Mouse (Mus musculus) intestine, embryonic 16.5 days (tissue): ENCODE measurements around the gene Scn2a. TPM values are rescaled to one million over a fixed set of nuclear protein-coding genes. Genes with fewer than 3 reads are reported as not detected.

Experiments
- ATAC-seq: fragments of 200-750 bp; cut with Nextera tagmentation; 2 replicates; pipeline ENCODE4 v1.8.0; 2017; ENCODE audit warnings: moderate TSS enrichment, moderate library complexity
- H3K27ac ChIP-seq: fragments of 300-500 bp; sonication (generic); 2 replicates; pipeline ENCODE4 v1.5.1; 2014; ENCODE audit warnings: mild to moderate bottlenecking, low read length
- H3K27me3 ChIP-seq: fragments of 300-500 bp; sonication (generic); replicated peaks from 2 replicates; pipeline ENCODE4 v1.6.1; 2014; ENCODE audit warnings: low read length, control low read depth, mixed read lengths; ENCODE audit not compliant: control insufficient read depth, insufficient read depth
- H3K36me3 ChIP-seq: fragments of 300-500 bp; sonication (generic); 2 replicates; pipeline ENCODE4 v1.6.1; 2014; ENCODE audit warnings: low read length, control low read depth; ENCODE audit not compliant: control insufficient read depth, insufficient read depth
- H3K4me1 ChIP-seq: fragments of 300-500 bp; sonication (generic); 2 replicates; pipeline ENCODE4 v1.6.1; 2014; ENCODE audit warnings: low read length, control low read depth, mixed read lengths; ENCODE audit not compliant: control insufficient read depth, insufficient read depth
- H3K4me2 ChIP-seq: fragments of 300-500 bp; sonication (generic); 2 replicates; pipeline ENCODE4 v1.6.1; 2014; ENCODE audit warnings: low read depth, low read length, control low read depth
- H3K4me3 ChIP-seq: fragments of 300-500 bp; sonication (generic); 2 replicates; pipeline ENCODE4 v1.5.1; 2014; ENCODE audit warnings: mild to moderate bottlenecking, low read length
- H3K9ac ChIP-seq: fragments of 300-500 bp; sonication (generic); 2 replicates; pipeline ENCODE4 v1.6.1; 2014; ENCODE audit warnings: low read depth, low read length
- H3K9me3 ChIP-seq: fragments of 300-500 bp; sonication (generic); 2 replicates; pipeline ENCODE4 v1.6.1; 2016; ENCODE audit warnings: low read length, control low read depth; ENCODE audit not compliant: control insufficient read depth
- WGBS: fragments of 180-500 bp; shearing (Covaris S2); extraction: QIAGEN DNeasy Blood & Tissue Kit; methylation state at CpG from one replicate; pipeline ENCODE4 v1.1.7; 2014; 5-methylcytosine and 5-hydroxymethylcytosine counted together
- polyA plus RNA-seq: library from polyadenylated mRNA; unstranded; fragments of >200 nt; fragmentation: Nextera tagmentation; extraction: Ambion mirVana; gene quantifications from 2 replicates; pipeline ENCODE4 v1.2.1, GENCODE M21; 2015

The Scn2a gene
- polyA plus RNA-seq, 1 experiment from 2014 or later = 1.6 TPM

DNA sequence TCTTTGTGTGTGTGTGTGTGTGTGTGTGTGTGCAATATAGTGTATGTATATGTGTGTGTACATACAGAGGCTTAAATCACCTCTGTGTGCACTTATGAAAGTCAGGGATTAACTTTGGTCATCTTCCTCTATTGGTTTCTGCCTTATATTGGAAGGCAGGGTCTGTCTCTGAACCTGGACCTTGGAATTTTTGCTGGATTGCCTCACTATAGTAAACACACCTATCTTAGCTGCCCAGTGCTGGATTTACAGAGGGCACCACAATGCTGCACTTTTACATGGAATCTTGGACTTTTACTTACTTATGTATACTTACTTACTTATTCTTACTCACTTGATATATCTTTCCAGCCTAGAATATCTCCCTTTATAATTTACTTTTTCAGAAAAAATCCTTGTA, 43.3 kb downstream of the Scn2a start:
- Histone ChIP-seq H3K9me3 (no peaks in the 10 kb centered on the region), H3K27me3 (no peaks in the 10 kb centered on the region), H3K27ac (no peak overlapping the region), H3K9ac (no peak overlapping the region), H3K4me3 (no peak overlapping the region), H3K4me1 (no peaks in the 10 kb centered on the region), H3K4me2 (no peak overlapping the region), H3K36me3 (no peaks in the 10 kb centered on the region)
- peak; percentile 71 for ATAC-seq

DNA sequence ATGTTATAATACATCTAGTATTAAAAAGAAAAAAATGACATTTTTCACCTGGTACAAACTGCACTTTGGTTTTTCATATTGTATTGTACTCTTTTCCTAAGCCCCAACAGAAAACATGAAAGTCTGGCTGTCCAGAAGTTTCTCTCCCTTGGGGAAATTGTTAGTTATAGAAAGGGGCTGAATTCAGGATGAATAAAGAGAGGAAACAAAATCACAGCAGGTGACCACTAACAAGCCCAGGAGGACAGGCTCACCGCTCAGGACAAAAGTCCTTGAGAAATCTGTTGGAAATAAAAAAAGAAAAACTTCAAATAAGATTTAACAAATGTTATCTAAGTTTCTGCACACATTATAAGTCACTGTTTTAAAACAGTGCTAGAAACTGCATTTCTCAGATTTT, 43.9 kb downstream of the Scn2a start:
- Histone ChIP-seq H3K27ac (no peak overlapping the region), H3K4me2 (no peak overlapping the region), H3K4me3 (no peak overlapping the region), H3K4me1 (no peaks in the 10 kb centered on the region), H3K36me3 (no peaks in the 10 kb centered on the region), H3K9me3 (no peaks in the 10 kb centered on the region), H3K9ac (no peak overlapping the region), H3K27me3 (no peaks in the 10 kb centered on the region)
- 86% methylated on average over 1 of the region's 1 CpGs for WGBS
- no peak for ATAC-seq

DNA sequence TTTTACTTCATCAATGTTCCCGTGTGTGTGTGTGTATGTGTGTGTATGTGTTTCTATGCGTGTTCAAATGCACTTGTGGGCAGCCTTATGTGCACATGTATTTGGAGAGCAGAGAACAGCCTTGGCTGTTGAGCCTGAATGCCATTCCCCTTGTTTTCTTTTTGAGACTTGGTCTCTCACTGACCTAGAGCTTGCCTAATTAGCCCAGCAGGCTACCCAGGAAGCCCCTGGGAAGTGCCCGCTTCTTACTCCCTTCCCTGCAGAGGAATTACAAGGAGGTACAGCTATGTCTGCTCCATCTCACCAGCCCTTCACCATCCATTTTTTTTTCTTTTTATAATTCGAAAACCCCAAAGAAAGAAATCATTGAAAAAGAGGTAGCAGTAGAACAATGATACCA, 44.6 kb downstream of the Scn2a start:
- 52% methylated on average over 4 of the region's 4 CpGs for WGBS
- H3K9me3 ChIP-seq = no peaks in the 10 kb centered on the region
- H3K9ac ChIP-seq = no peak overlapping the region
- H3K36me3 ChIP-seq = no peaks in the 10 kb centered on the region
- ATAC-seq = no peak
- no peak overlapping the region for H3K27ac ChIP-seq
- no peaks in the 10 kb centered on the region for H3K27me3 ChIP-seq
- no peak overlapping the region for H3K4me2 ChIP-seq
- H3K4me1 ChIP-seq = no peaks in the 10 kb centered on the region
- H3K4me3 ChIP-seq = no peak overlapping the region

DNA sequence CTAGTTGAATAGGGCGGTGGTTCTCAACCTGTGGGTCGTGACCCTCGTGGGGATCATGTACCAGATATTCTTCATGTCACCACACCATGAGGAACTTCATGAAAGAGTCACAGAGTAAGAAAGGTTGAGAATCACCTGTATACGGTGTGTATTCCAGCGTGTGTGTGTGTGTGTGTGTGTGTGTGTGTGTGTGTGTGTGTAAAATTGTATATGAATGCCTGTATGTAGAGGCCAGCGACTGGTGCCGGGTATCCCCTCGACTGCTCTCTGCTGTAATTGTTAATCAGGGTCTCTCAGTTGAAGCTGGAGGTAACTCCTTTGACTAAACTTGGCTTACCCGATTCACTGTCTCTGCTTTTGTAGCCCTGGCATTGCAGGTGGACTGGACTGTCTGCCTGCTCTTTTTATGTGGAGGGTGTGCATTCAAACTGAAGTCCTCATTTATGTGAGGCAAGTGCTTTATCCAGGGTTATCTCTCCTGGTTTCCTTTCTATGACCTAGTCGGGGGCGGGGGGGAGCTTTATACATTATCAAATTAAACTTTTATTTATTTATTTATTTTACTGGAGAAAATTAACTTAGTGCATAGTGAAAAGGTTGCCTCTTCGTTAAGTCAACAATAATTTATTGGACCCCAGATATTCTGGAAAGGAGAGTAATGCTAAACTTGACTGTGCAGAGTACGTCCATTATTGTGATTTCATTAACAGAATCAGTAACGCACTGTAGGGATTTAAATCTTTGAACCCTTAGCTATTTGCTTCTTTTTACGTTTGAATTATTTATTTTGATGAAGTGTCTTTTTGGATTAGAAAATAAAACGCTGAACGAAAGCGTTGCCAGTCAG, 47.2 kb downstream of the Scn2a start:
- Histone ChIP-seq H3K27me3 (no peaks in the 10 kb centered on the region), H3K4me3 (peak overlapping the region; percentile 45), H3K36me3 (no peaks in the 10 kb centered on the region), H3K9ac (no peak overlapping the region), H3K4me2 (peak overlapping the region; percentile 71), H3K9me3 (no peaks in the 10 kb centered on the region), H3K4me1 (no peaks in the 10 kb centered on the region), H3K27ac (no peak overlapping the region)
- WGBS = 52% methylated on average over 18 of the region's 18 CpGs
- ATAC-seq = peak; percentile 17; the same call in 1 of the 2 replicates

DNA sequence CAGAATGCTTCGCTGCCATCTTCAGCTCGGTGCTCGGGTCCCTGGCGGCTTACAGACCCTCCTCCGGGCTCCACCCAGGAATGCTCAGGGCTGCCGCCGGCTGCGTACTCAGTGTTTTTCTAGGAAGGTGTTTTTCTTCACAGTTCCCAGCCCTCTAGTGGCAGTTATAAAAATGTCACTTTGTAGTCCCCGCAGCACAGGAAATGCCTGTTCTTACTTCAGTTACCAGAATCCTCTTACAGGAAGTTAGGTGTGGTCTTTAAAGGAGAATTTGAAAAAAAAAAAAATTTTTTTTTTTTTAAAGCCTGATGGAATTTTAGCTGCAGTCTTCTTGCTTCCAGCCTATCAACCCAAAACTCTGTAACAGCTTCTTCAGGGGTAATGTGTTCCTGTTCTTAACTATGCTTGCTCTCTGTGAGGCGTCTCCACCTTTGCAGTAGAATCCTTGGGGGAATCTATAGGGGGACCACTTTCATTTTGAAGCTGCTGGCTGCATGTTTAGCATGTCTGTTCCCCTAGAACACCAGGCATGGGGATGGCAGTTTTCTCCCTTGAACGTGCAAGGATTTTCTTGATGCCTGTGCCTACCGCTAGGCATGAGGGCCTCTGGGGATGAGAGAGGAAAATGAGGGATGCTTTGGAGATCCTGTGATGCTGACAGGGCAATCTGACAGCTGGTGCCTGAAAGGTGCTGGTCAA, 48.0 kb downstream of the Scn2a start:
- H3K36me3 ChIP-seq = no peaks in the 10 kb centered on the region
- no peak overlapping the region for H3K27ac ChIP-seq
- no peaks in the 10 kb centered on the region for H3K9me3 ChIP-seq
- WGBS = 16% methylated on average over 12 of the region's 12 CpGs
- H3K4me1 ChIP-seq = no peaks in the 10 kb centered on the region
- H3K27me3 ChIP-seq = no peaks in the 10 kb centered on the region
- 0 out of 2 replicates have a peak overlapping the region, but pooled peaks have one; percentile 21 for H3K9ac ChIP-seq
- H3K4me3 ChIP-seq = peak overlapping the region; percentile 45
- peak; percentile 88 for ATAC-seq
- H3K4me2 ChIP-seq = peak overlapping the region; percentile 71

DNA sequence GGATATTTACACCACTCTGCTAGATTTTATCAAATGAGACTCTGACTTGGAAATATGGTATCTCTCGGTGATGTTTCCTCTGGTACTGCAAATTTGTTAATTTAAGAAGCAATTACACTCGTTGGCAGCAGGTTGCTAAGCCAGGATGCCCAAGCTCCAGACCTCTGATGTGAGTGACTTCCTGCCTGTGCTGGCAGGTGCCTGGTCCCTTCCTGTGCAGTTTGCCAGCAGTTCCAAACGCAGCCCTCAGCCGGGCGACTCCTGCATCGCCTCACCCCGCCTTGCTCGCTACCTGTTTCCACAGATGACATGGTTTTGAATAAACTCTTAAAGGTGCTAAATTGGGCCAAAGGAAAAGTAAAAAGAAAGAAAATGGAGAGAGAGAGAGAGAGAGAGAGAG, 49.0 kb downstream of the Scn2a start:
- no peaks in the 10 kb centered on the region for H3K36me3 ChIP-seq
- H3K9ac ChIP-seq = no peak overlapping the region
- H3K4me2 ChIP-seq = no peak overlapping the region
- no peak for ATAC-seq
- no peak overlapping the region for H3K4me3 ChIP-seq
- no peak overlapping the region for H3K27ac ChIP-seq
- no peaks in the 10 kb centered on the region for H3K9me3 ChIP-seq
- 75% methylated on average over 8 of the region's 8 CpGs for WGBS
- H3K4me1 ChIP-seq = no peaks in the 10 kb centered on the region
- no peaks in the 10 kb centered on the region for H3K27me3 ChIP-seq

DNA sequence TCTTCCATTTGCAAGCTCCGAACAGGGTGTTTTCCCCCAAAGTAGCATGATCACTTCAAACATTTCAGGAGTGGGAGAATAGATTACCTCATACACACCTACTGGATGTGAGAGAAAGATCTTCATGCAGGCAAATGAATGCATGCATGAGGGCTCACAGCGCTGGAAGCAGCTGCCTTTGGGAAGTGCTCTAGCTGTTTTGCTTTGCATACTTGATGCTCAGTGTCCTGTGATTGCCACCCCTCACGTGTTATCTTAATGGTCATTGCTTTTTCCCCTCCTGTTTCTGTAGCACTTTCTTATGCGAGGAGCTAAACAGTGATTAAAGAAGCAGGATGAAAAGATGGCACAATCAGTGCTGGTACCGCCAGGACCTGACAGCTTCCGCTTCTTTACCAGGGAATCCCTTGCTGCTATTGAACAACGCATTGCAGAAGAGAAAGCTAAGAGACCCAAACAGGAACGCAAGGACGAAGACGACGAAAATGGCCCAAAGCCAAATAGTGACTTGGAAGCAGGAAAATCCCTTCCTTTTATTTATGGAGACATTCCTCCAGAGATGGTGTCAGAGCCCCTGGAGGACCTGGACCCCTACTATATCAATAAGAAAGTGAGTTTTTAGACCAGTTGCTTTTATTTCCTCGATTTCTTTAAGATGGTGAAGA, 49.7 kb downstream of the Scn2a start:
- no peak for ATAC-seq
- Histone ChIP-seq H3K36me3 (no peaks in the 10 kb centered on the region), H3K9ac (no peak overlapping the region), H3K27ac (no peak overlapping the region), H3K9me3 (no peaks in the 10 kb centered on the region), H3K27me3 (no peaks in the 10 kb centered on the region), H3K4me1 (no peaks in the 10 kb centered on the region), H3K4me2 (no peak overlapping the region), H3K4me3 (no peak overlapping the region)
- 65% methylated on average over 12 of the region's 12 CpGs for WGBS

DNA sequence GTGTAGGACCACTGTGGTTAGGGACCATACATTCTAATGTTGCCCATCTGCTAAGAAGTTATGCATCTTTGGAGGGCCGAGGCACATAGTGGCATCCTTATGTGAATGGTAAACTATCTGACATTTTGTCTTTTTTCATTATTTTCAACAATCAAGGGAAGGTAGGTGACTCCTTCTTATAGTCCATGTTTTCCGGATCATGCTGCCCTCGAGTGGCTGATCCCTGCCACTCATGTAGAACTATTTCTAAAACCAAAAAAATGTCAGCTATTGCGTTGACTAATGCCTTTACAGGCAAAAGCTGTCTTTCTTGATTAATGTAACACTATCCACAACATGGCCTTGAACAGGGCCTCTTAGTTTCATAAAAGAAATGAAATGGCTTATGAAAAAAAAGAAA, 59.0 kb downstream of the Scn2a start:
- Histone ChIP-seq H3K27me3 (no peaks in the 10 kb centered on the region), H3K36me3 (no peaks in the 10 kb centered on the region), H3K27ac (no peak overlapping the region), H3K9me3 (no peaks in the 10 kb centered on the region), H3K4me3 (no peak overlapping the region), H3K4me1 (no peaks in the 10 kb centered on the region), H3K4me2 (no peak overlapping the region), H3K9ac (no peak overlapping the region)
- ATAC-seq = no peak
- 83% methylated on average over 4 of the region's 4 CpGs for WGBS

DNA sequence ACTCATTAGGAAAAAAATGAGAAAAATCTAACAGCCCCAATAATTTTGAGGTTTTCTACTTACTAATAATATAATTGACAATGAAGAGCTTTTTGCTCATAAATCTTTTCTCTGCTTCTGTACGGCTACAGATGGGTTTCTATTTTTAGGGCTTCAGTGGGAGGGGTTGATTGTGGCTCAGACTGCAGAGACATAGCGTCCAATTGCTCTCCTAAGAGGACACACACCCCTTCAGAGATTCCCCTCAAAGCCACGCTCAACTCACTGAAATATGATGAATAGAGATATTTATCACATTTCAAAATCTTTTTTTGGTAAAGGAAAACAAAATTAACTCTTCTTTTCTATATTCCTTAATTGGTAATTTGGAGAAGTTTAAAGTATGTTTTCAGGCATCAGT, 64.6 kb downstream of the Scn2a start:
- no peaks in the 10 kb centered on the region for H3K27me3 ChIP-seq
- no peaks in the 10 kb centered on the region for H3K36me3 ChIP-seq
- no peak for ATAC-seq
- no peak overlapping the region for H3K9ac ChIP-seq
- no peaks in the 10 kb centered on the region for H3K4me1 ChIP-seq
- WGBS = 60% methylated on average over 3 of the region's 3 CpGs
- H3K4me2 ChIP-seq = no peak overlapping the region
- H3K4me3 ChIP-seq = no peak overlapping the region
- no peaks in the 10 kb centered on the region for H3K9me3 ChIP-seq
- H3K27ac ChIP-seq = no peak overlapping the region
